Mouse (Mus musculus) cerebellum, adult 11-12 months (tissue): ENCODE data around the gene Prss53.
A peak's percentile ranks its signal among the peaks of the same experiment; 100 is the strongest.
"Not testable (repeated sequence)": the region's sequence is repeated elsewhere in the genome, so short reads cannot be mapped to it uniquely, and the experiment has no call there.

Experiments used
- DNase-seq: peaks from one replicate; pipeline ENCODE4 v3.0.0; 2022

Prss53 gene

GRCm38 (mm10) chr7:127912190-127912871 lies 21.6 kb upstream of the Prss53 start, which contains the start of gene Kat8:
Gene Kat8 (plus strand): TSS chr7:127912516.
- DNase-seq, result peak; percentile 86

- no peak for DNase-seq
Measured at GRCm38 (mm10) chr7:127908656-127909055, 17.9 kb upstream of the Prss53 start.

- DNase-seq, result no peak
Measured at GRCm38 (mm10) chr7:127907939-127908338, 17.2 kb upstream of the Prss53 start.

- peak; percentile 81 for DNase-seq
Measured at GRCm38 (mm10) chr7:127903971-127904796, 13.4 kb upstream of the Prss53 start, which contains the start of gene Bckdk. Gene Bckdk (plus strand): TSS chr7:127904082.

GRCm38 (mm10) chr7:127901772-127902171 lies 11.0 kb upstream of the Prss53 start:
- DNase-seq, result no peak

GRCm38 (mm10) chr7:127899997-127900396 lies 9.2 kb upstream of the Prss53 start:
- no peak for DNase-seq

GRCm38 (mm10) chr7:127898179-127898956 lies 7.6 kb upstream of the Prss53 start:
- DNase-seq, result no peak

- DNase-seq, result no peak
Measured at GRCm38 (mm10) chr7:127897542-127897941, 6.8 kb upstream of the Prss53 start.

- DNase-seq, result peak; percentile 69
Measured at GRCm38 (mm10) chr7:127896384-127896783, 5.6 kb upstream of the Prss53 start.

GRCm38 (mm10) chr7:127895891-127896290 lies 5.1 kb upstream of the Prss53 start:
- DNase-seq, result not testable (repeated sequence)

GRCm38 (mm10) chr7:127895442-127895841 lies 4.7 kb upstream of the Prss53 start, which contains the start of the genes Gm21974 and Vkorc1:
Gene Gm21974 (minus strand): TSS chr7:127895454.
Gene Vkorc1 (minus strand): TSS chr7:127895617.
- peak; percentile 98 for DNase-seq

GRCm38 (mm10) chr7:127894480-127894879 lies 3.7 kb upstream of the Prss53 start:
- DNase-seq, result no peak

- DNase-seq, result no peak
Measured at GRCm38 (mm10) chr7:127888821-127889220, 1.9 kb downstream of the Prss53 start.

GRCm38 (mm10) chr7:127887781-127888180 lies 3.0 kb downstream of the Prss53 start:
- DNase-seq, result no peak

- DNase-seq, result no peak
Measured at GRCm38 (mm10) chr7:127887191-127887590, 3.6 kb downstream of the Prss53 start.

GRCm38 (mm10) chr7:127886551-127886950 lies 4.2 kb downstream of the Prss53 start:
- DNase-seq, result no peak

GRCm38 (mm10) chr7:127885951-127886350 lies 4.8 kb downstream of the Prss53 start:
- DNase-seq, result no peak

- no peak for DNase-seq
Measured at GRCm38 (mm10) chr7:127880431-127880830, 10.3 kb downstream of the Prss53 start.

- DNase-seq, result no peak
Measured at GRCm38 (mm10) chr7:127879301-127879700, 11.5 kb downstream of the Prss53 start.

GRCm38 (mm10) chr7:127876467-127877348 lies 14.1 kb downstream of the Prss53 start, which contains the start of gene Zfp668:
Gene Zfp668 (minus strand): TSS chr7:127876828.
- DNase-seq, result peak; percentile 86

- DNase-seq, result no peak
Measured at GRCm38 (mm10) chr7:127876041-127876466, 14.7 kb downstream of the Prss53 start, which contains the start of gene Zfp646. Gene Zfp646 (plus strand): TSS chr7:127876221.

GRCm38 (mm10) chr7:127875627-127876001 lies 15.2 kb downstream of the Prss53 start:
- DNase-seq, result peak; percentile 97
